Mouse (Mus musculus): ENCODE results near the gene Col27a1. TPM values are rescaled to one million over a fixed set of nuclear protein-coding genes. Genes with fewer than 3 reads are reported as not detected.

Gene Col27a1
- polyA plus RNA-seq, 1 experiment from 2014 or later = 26.1 TPM

DNA sequence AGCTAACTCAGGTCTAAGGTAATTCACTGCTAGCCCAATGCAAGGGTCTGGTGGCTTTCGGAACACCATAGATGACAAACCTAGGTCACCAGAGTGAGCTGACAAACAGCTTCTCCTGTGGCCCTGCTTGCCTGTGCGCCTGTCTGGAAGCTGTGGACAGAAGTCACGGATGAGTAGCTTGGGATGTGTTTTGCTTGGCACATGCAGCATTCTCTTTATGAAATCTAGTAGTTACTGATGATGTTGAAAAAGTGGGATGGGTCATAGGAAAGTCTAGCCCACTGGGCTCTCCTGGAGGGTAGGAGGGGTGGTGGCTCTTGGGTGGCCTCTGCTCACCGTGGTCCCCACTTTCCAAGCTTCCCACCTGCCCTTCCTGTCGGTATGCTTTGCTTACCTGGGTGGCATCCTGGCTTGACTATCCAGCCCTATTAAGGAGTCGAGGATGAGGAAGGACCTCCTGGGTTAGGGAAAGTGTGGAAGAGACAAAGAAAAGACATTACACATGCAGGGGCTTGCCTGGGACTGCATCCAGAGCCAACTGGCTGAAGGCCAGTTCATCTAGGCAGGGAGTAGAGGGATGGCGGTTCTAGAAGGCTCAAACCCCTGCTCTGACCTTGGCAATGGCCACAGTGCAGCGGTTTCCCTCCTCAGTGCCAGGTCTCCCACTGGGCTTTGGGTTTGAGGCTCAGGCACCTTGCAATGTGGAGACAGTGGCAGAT, 12.5 kb downstream of the Col27a1 start:
- Histone ChIP-seq H3K27ac (peak overlapping the region; percentile 12; the same call in 1 of the 2 replicates), H3K9ac (no peak overlapping the region), H3K4me1 (peaks cover 63% of the 10 kb centered on the region), H3K27me3 (no peaks in the 10 kb centered on the region), H3K4me3 (no peak overlapping the region), H3K4me2 (no peak overlapping the region), H3K9me3 (no peaks in the 10 kb centered on the region), H3K36me3 (peaks cover 72% of the 10 kb centered on the region)
- WGBS = 76% methylated on average over 8 of the region's 8 CpGs
- no peak for ATAC-seq (ENCODE audit: insufficient number of reproducible peaks, insufficient read depth, low FRiP score, low TSS enrichment, low read depth)

DNA sequence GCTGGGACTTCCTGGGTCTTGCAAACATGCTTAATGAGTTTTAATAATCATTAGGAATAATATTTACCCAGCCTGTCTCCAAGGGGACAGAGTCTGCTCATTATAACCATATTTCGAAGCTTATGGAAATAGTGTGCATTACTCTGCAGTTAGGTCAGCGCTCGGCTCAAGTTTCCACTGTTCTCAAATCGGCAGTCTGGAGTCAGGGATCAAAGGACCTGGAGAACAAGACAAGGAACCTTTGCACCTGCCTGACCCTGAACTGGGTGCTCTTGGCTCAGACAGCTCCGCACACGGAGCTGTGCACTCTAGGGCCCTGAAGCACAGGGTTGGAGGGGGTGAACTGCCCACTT, 13.1 kb downstream of the Col27a1 start:
- Histone ChIP-seq H3K36me3 (peaks cover 70% of the 10 kb centered on the region), H3K27me3 (no peaks in the 10 kb centered on the region), H3K9ac (no peak overlapping the region), H3K27ac (peak overlapping the region; percentile 12; the same call in 1 of the 2 replicates), H3K4me3 (no peak overlapping the region), H3K4me1 (peaks cover 67% of the 10 kb centered on the region), H3K4me2 (no peak overlapping the region), H3K9me3 (no peaks in the 10 kb centered on the region)
- no peak for ATAC-seq (ENCODE audit: insufficient number of reproducible peaks, insufficient read depth, low FRiP score, low TSS enrichment, low read depth)
- 56% methylated on average over 6 of the region's 6 CpGs for WGBS

DNA sequence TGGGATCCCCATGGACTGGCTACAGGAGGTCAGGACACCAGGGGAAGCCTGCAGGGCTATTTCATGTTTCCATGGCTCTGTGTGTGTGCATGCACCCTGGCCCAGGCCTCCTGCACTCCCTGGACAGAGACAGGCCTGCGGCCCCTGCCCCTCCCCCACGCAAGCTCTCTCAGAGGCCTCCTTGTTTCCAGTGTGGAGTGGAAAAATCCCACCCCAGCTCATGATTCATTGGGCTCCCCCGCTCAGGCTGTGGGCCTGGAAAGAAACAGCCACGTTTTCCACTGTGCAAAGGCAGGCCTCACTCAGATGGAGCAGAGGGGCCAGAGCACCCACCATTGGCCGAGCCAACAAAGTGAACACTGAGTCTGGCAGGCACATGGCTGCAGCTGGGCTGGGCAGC, 15.1 kb downstream of the Col27a1 start:
- Histone ChIP-seq H3K27me3 (no peaks in the 10 kb centered on the region), H3K9ac (peak overlapping the region; percentile 49), H3K9me3 (no peaks in the 10 kb centered on the region), H3K27ac (peak overlapping the region; percentile 76), H3K4me2 (no peak overlapping the region), H3K36me3 (peaks cover 66% of the 10 kb centered on the region), H3K4me3 (no peak overlapping the region), H3K4me1 (peaks cover 82% of the 10 kb centered on the region)
- WGBS = 49% methylated on average over 5 of the region's 5 CpGs
- peak; percentile 45 for ATAC-seq (ENCODE audit: insufficient number of reproducible peaks, insufficient read depth, low FRiP score, low TSS enrichment, low read depth)

DNA sequence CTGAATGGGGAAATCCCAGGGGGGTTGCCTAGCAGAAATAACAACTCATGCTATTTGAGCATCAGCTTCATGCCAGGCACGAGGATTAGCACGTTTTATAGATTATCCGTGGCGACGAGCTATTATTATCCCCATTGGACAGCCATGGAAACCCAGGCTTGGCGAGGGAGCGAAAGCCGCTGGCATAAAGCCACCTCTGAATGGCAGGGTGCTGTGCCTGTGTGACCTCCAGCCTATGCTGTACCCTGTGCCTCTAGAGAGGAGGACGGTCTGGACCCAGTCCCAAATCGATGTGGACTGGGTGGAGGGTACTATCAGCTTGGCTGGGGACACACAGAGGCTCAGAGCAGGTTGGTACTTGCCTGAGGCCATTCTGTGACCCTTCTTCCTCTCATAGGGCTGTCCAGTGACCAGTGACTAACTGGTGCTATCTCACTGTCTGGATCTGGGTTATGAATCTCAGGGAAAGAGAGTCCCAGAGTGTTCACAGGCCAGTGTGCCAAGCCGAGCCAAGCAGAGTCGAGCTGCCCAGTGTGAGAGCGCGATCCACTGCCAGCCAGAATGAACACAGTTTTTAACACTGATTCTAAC, 16.3 kb downstream of the Col27a1 start:
- Histone ChIP-seq H3K4me1 (peaks cover 89% of the 10 kb centered on the region), H3K27ac (peak overlapping the region; percentile 76), H3K27me3 (no peaks in the 10 kb centered on the region), H3K36me3 (peaks cover 65% of the 10 kb centered on the region), H3K9me3 (no peaks in the 10 kb centered on the region), H3K9ac (no peak overlapping the region), H3K4me3 (no peak overlapping the region), H3K4me2 (no peak overlapping the region)
- 69% methylated on average over 14 of the region's 14 CpGs for WGBS
- no peak for ATAC-seq (ENCODE audit: insufficient number of reproducible peaks, insufficient read depth, low FRiP score, low TSS enrichment, low read depth)

DNA sequence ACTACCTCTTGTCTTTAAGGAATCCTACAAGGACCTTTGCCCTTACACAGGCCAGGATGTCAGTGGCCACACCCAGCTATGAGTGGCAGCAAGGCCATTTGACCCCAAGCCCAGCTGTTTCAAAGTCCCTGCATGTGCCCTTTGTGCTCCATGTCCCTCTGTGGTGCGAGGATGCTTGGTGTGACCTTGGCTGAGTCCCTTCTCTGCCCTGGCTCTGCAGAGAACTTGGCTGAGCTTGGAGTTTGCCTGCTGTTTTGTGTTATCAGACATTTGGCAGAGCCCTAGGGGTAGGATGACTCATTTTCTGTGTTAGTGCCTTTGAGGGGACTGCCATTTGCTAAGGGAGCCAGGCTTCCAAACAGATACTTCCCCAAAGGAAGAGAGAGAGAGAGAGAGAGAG, 17.3 kb downstream of the Col27a1 start:
- no peak overlapping the region for H3K9ac ChIP-seq
- no peaks in the 10 kb centered on the region for H3K9me3 ChIP-seq
- H3K36me3 ChIP-seq = peaks cover 63% of the 10 kb centered on the region
- no peak overlapping the region for H3K4me2 ChIP-seq
- H3K4me3 ChIP-seq = no peak overlapping the region
- no peak overlapping the region for H3K27ac ChIP-seq
- WGBS = 60% methylated on average over 1 of the region's 1 CpGs
- peaks cover 82% of the 10 kb centered on the region for H3K4me1 ChIP-seq
- ATAC-seq (ENCODE audit: insufficient number of reproducible peaks, insufficient read depth, low FRiP score, low TSS enrichment, low read depth) = no peak
- H3K27me3 ChIP-seq = no peaks in the 10 kb centered on the region

DNA sequence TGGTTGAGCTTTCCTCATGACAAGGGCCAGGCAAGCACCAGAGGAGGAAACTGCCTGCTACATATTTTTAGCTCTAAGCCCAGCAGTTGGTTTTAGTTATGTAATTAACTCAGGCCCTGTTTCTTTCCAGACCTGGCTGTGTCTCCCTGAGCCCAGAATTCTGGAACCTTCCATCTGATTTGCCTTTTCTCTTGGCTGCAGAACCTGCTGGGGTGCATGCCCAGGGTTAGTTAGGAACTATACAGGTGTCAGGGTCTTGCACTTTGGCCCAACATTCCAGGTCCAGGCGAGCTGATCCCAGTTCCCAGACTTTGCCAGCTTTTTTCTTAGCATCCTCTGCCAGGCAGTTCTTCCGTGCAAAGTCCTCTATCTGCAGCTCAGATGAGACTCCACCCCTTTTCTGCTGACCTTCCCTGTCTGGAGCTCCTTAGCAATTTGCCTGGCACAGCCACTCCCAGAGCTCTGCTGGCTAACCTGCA, 18.8 kb downstream of the Col27a1 start:
- WGBS = 38% methylated on average over 2 of the region's 2 CpGs
- H3K27ac ChIP-seq = peak overlapping the region; percentile 45
- no peaks in the 10 kb centered on the region for H3K9me3 ChIP-seq
- peaks cover 66% of the 10 kb centered on the region for H3K36me3 ChIP-seq
- no peak overlapping the region for H3K9ac ChIP-seq
- ATAC-seq (ENCODE audit: insufficient number of reproducible peaks, insufficient read depth, low FRiP score, low TSS enrichment, low read depth) = no peak
- no peak overlapping the region for H3K4me2 ChIP-seq
- peaks cover 77% of the 10 kb centered on the region for H3K4me1 ChIP-seq
- H3K27me3 ChIP-seq = no peaks in the 10 kb centered on the region
- H3K4me3 ChIP-seq = no peak overlapping the region

DNA sequence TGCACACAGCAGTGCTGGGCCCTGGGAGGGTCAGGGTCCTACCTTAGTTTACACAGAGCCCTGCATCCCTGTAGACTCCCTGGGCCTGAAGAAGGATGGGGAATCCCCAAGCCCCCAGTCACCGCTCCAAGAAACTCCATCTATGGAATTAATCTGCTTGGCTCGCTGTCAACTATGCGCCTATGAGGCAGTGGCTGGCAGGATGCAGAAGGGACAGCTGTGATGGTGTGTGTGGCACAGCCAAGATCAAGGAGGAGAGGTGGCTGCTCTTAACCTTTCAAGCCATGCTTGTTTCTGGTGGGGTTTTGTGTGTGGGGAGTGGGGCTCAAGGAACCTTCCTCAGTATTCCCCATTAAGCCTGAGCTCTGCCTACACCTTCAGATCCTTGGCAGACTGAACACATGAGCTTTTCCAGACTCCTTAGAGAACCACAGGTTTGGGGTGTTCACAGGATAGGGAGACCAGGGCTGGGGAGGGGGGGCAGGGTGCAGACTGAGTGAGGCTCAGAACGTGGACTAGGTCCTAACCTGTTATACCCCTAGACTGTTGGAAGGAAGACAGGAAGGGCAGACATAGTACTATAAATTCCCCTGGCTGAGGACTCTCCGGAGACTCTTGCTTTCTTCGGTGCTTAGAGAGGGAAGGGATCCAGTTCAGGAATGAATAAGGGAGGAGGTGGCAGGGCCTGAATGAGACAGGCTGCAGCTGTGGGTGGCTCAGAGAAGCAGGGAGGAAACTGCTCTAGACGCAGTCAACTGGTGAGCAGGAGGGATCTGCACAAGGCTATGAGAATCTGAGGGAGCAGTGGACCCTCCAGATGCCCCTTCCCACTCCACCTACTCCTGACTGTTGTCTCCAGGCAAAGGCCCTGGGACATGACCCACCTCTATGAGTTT, 20.0 kb downstream of the Col27a1 start:
- Histone ChIP-seq H3K4me3 (no peak overlapping the region), H3K4me1 (peaks cover 79% of the 10 kb centered on the region), H3K9ac (no peak overlapping the region), H3K27ac (0 out of 2 replicates have a peak overlapping the region, but pooled peaks have one; percentile 8), H3K36me3 (peaks cover 56% of the 10 kb centered on the region), H3K9me3 (no peaks in the 10 kb centered on the region), H3K27me3 (no peaks in the 10 kb centered on the region), H3K4me2 (no peak overlapping the region)
- no peak for ATAC-seq (ENCODE audit: insufficient number of reproducible peaks, insufficient read depth, low FRiP score, low TSS enrichment, low read depth)
- 60% methylated on average over 7 of the region's 7 CpGs for WGBS

DNA sequence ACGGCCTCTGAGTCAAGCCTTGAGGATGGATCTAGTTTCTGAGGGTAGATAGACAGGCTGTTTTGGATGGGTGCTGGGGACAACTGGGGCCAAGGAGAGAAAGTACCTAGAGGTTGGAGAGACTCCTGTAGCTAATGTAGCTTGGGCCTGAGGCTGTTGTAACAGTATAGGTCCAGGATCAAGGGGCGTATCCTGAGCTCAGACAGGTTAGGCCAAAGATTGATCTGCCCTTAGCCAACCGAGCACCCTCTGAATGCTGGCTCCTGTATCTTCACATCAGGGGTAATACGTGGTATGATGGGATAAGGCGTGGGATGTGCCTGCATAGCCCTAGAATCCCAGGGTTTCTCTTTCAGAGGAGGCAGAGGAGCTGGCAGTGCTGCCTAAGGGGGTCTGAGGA, 21.0 kb downstream of the Col27a1 start:
- Histone ChIP-seq H3K4me1 (peaks cover 73% of the 10 kb centered on the region), H3K36me3 (peaks cover 52% of the 10 kb centered on the region), H3K4me3 (no peak overlapping the region), H3K4me2 (no peak overlapping the region), H3K27ac (no peak overlapping the region), H3K9ac (no peak overlapping the region), H3K9me3 (no peaks in the 10 kb centered on the region), H3K27me3 (no peaks in the 10 kb centered on the region)
- WGBS = 91% methylated on average over 5 of the region's 5 CpGs
- ATAC-seq (ENCODE audit: insufficient number of reproducible peaks, insufficient read depth, low FRiP score, low TSS enrichment, low read depth) = no peak

DNA sequence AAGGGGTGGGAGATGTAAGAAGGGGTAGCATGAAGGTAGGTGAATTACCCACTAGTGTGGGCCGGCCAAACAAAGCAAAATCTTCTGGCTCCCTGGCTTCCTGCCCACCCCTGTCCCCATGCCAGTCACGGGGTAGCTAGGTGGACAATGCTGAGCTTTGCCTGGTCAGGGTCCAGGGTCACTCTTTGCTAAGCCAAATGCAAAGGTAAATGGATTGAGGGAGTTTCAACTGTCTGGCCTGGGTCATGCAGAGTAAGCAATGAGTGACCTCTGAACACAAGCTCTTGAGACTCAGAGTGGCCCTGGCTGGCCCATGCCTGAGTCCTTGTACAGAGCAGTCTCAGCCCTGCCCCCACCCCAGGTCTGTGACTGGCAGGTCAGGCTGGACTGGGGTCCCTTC, 22.4 kb downstream of the Col27a1 start:
- Histone ChIP-seq H3K27ac (no peak overlapping the region), H3K9ac (no peak overlapping the region), H3K9me3 (no peaks in the 10 kb centered on the region; the same call in 1 of the 2 replicates), H3K27me3 (no peaks in the 10 kb centered on the region), H3K4me3 (no peak overlapping the region), H3K36me3 (peaks cover 57% of the 10 kb centered on the region), H3K4me2 (no peak overlapping the region), H3K4me1 (peaks cover 59% of the 10 kb centered on the region)
- 77% methylated on average over 2 of the region's 2 CpGs for WGBS
- ATAC-seq (ENCODE audit: insufficient number of reproducible peaks, insufficient read depth, low FRiP score, low TSS enrichment, low read depth) = no peak

DNA sequence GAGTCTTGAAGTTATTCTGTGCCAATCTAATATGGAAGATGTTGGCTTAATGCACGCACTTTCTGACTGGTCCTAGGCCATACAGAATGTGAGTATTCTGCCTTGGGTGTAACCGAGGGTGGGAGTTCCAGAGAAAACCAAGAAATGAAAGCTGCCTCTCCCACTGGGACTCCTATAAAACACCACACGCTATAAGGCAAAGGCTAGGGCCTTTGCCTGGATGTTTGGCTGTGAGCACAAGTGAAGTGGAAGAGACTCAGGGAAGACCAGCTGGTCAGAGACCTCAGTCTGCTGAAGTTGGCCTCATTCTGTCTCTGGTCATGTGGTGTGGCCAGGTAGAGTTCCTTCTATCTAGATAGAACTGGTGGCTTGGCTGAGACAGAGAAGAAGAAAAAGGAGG, 23.4 kb downstream of the Col27a1 start:
- peaks cover 58% of the 10 kb centered on the region for H3K36me3 ChIP-seq
- WGBS = 73% methylated on average over 3 of the region's 3 CpGs
- H3K9ac ChIP-seq = no peak overlapping the region
- peaks cover 51% of the 10 kb centered on the region for H3K4me1 ChIP-seq
- no peak overlapping the region for H3K4me3 ChIP-seq
- no peak for ATAC-seq (ENCODE audit: insufficient number of reproducible peaks, insufficient read depth, low FRiP score, low TSS enrichment, low read depth)
- no peak overlapping the region for H3K4me2 ChIP-seq
- H3K9me3 ChIP-seq = no peaks in the 10 kb centered on the region; the same call in 1 of the 2 replicates
- peak overlapping the region; percentile 55; the same call in 1 of the 2 replicates for H3K27ac ChIP-seq
- H3K27me3 ChIP-seq = no peaks in the 10 kb centered on the region

DNA sequence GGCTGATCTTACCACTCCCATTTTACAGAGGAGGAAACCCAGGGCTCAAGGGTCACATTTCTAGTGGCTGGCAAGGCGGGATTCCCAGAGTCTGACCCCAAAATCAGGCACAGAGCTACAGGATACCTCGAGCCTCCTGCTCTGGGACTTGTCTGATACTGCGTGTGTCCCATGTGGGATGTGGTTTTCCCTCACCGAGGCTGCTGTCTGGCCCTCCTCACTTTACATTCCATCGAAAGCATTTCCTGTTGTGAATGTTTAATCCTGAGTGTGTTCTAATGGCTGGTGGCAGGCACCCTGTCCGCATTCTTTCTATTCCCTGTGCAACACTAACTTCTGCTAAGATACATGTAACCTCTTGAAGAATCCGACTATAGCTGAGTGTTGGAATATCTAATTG, 24.3 kb downstream of the Col27a1 start:
- Histone ChIP-seq H3K9me3 (no peaks in the 10 kb centered on the region; the same call in 1 of the 2 replicates), H3K9ac (no peak overlapping the region), H3K27me3 (no peaks in the 10 kb centered on the region), H3K4me3 (no peak overlapping the region), H3K4me2 (no peak overlapping the region), H3K4me1 (peaks cover 42% of the 10 kb centered on the region), H3K36me3 (peaks cover 60% of the 10 kb centered on the region), H3K27ac (peak overlapping the region; percentile 57)
- 13% methylated on average over 7 of the region's 7 CpGs for WGBS
- ATAC-seq (ENCODE audit: insufficient number of reproducible peaks, insufficient read depth, low FRiP score, low TSS enrichment, low read depth) = no peak
